Mouse (Mus musculus): ENCODE measurements around the gene Nfasc. TPM values are rescaled to one million over a fixed set of nuclear protein-coding genes. Genes with fewer than 3 reads are reported as not detected.

Gene Nfasc
- polyA plus RNA-seq, 1 experiment = 0.01 TPM

DNA sequence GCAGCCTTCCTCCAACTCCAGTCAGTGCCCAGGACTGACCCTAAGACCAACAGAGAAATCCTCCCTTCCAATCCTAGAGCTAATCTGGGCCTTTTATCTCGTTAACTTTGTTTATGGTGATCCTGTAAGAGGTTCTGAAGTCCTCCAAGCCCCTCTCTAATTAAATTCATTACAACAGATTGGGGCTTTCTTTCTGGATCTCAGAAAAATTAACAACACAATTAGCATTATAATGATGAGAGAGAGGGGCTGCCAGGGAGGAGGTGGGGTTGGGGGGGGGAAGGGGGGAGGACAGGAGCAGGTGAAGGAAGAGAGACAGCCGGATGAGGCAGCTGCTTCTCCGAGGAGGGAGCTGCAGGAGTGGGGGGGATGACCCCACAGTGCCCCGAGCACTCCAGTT is 5.4 kb downstream of the Nfasc start:
- TF ChIP-seq GATA1 (IDR thresholded peaks at IDR 0.05; ENCODE audit: borderline replicate concordance, low read length) (no peak), FLI1 (IDR thresholded peaks at IDR 0.05; ENCODE audit: low read length) (no peak)
- H3K27me3 ChIP-seq (replicated peaks) = peaks cover 64% of the 10 kb centered on the region
- no peak overlapping the region for H3K4me3 ChIP-seq (replicated peaks)
- H3K36me3 ChIP-seq (replicated peaks; ENCODE audit: low read length) = no peaks in the 10 kb centered on the region
- H3K4me1 ChIP-seq = no peaks in the 10 kb centered on the region
- no peaks in the 10 kb centered on the region for H3K9me3 ChIP-seq

DNA sequence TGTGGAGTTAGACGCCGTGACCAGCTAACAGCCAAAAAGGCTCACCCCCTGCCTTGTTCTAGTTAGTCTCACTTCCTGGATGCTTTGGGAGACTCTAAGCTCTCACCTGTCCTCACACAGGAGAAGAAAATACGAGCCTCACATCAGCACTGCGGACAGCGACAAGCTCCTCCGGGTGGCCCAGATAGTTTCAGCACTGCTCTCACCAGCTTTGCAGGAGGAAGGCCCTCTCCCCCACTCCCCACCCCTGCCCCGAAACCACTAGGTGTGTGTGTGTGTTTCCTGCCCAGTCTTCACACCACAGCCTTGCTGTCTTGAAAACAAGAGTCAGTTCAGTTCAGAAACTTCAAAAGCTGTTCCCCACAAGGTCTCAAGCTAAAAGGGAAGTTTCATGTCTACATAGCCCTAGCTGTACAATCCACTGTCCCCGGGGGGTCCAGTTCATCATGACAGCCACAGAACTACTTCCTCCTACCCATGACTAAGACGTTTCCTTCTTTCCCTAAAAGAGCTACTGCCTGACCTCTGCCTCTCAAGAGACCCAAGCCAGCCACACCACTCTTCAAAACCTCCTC is 7.6 kb downstream of the Nfasc start:
- Histone ChIP-seq H3K4me3 (replicated peaks) (no peak overlapping the region), H3K27me3 (replicated peaks) (peaks cover 50% of the 10 kb centered on the region), H3K9me3 (no peaks in the 10 kb centered on the region), H3K36me3 (replicated peaks; ENCODE audit: low read length) (no peaks in the 10 kb centered on the region), H3K4me1 (no peaks in the 10 kb centered on the region)
- TF ChIP-seq FLI1 (IDR thresholded peaks at IDR 0.05; ENCODE audit: low read length) (no peak), GATA1 (IDR thresholded peaks at IDR 0.05; ENCODE audit: borderline replicate concordance, low read length) (no peak)

DNA sequence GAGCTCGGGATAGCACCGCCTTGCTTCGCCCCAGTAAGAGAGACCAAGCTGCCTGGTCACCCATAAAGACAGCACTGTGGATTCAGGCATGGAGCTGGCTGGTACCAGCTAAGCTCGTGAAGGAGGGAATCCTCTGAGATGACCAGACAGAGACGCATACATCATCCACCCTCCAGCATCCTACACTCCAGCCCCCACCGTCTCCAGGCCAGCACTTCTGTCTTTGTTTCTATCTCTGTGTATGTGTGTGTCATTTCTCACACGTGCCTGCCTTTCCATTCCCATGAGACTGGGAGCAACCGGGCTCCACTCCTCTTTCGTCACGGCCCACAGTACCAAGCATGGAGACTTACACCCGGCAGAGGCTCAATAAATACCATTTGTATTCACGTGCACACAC is 9.3 kb downstream of the Nfasc start:
- Histone ChIP-seq H3K4me1 (no peaks in the 10 kb centered on the region), H3K9me3 (no peaks in the 10 kb centered on the region), H3K4me3 (replicated peaks) (no peak overlapping the region), H3K27me3 (replicated peaks) (peaks cover 40% of the 10 kb centered on the region), H3K36me3 (replicated peaks; ENCODE audit: low read length) (no peaks in the 10 kb centered on the region)
- TF ChIP-seq GATA1 (IDR thresholded peaks at IDR 0.05; ENCODE audit: borderline replicate concordance, low read length) (no peak), FLI1 (IDR thresholded peaks at IDR 0.05; ENCODE audit: low read length) (no peak)

DNA sequence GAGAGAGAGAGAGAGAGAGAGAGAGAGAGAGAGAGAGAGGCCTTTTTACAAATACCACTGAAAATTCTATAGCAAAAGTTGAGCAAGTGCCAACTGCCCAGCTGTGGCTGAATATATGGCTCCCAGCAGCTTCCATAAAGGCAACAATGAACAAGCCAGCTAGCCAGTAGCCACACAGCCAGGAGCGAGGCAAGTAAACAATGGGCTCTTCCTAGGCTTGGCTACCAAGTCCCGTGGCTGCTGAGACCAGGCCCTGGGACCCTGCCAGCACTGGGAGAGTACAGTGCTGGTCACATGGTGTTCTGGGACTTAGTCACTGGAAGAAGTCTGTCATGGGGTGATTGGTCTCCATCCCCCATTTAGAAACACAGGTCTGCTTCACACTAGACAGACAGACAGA is 14.0 kb downstream of the Nfasc start:
- Histone ChIP-seq H3K36me3 (replicated peaks; ENCODE audit: low read length) (no peaks in the 10 kb centered on the region), H3K27me3 (replicated peaks) (peaks cover 49% of the 10 kb centered on the region), H3K9me3 (no peaks in the 10 kb centered on the region), H3K4me1 (no peaks in the 10 kb centered on the region), H3K4me3 (replicated peaks) (no peak overlapping the region)
- TF ChIP-seq GATA1 (IDR thresholded peaks at IDR 0.05; ENCODE audit: borderline replicate concordance, low read length) (no peak), FLI1 (IDR thresholded peaks at IDR 0.05; ENCODE audit: low read length) (no peak)

DNA sequence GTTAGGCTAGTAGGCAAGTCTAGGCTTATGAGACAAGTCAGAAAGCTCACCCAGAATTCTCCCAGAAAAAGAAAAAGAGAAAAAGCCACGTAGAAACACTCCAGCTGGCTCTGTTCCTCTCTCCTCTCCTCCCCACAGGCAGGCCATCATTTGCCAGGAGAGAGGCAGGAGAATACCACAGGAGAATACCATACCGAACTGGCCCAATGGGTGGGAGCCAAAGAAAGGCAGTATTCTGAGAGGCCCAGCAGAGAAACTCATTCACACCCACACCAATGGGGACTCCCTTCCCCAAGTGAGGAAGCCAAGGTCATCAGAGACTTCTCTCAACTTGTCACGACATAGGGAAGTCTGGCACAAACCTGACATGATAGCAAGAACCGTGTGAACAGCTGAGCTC is 19.2 kb downstream of the Nfasc start:
- H3K36me3 ChIP-seq (replicated peaks; ENCODE audit: low read length) = no peaks in the 10 kb centered on the region
- peaks cover 61% of the 10 kb centered on the region for H3K27me3 ChIP-seq (replicated peaks)
- H3K4me3 ChIP-seq (replicated peaks) = no peak overlapping the region
- H3K4me1 ChIP-seq = no peaks in the 10 kb centered on the region
- no peaks in the 10 kb centered on the region for H3K9me3 ChIP-seq
- no peak for TF ChIP-seq FLI1 (IDR thresholded peaks at IDR 0.05; ENCODE audit: low read length)

DNA sequence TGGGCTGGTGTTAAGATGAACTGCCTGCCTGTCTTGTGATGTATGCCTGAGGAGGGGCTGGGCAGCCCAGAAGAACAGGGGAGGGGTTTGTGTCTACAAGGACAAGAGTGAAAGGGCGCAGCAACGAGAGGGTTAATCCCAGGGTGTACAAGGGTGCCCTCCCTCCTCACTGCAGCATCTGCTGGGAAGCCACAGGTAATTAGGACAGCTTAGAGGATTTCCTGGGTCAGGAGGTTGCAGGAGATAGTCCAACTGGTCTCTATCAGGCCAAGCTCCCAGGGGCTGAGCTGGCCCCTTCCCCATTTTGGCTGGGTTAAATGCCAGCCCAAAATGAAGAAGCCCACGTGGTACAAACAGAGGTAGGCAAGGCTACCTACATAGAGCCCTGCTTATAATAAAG is 20.3 kb downstream of the Nfasc start:
- no peak for TF ChIP-seq GATA1 (IDR thresholded peaks at IDR 0.05; ENCODE audit: borderline replicate concordance, low read length)
- no peak for TF ChIP-seq FLI1 (IDR thresholded peaks at IDR 0.05; ENCODE audit: low read length)
- Histone ChIP-seq H3K9me3 (no peaks in the 10 kb centered on the region), H3K36me3 (replicated peaks; ENCODE audit: low read length) (no peaks in the 10 kb centered on the region), H3K4me1 (no peaks in the 10 kb centered on the region), H3K27me3 (replicated peaks) (peaks cover 59% of the 10 kb centered on the region), H3K4me3 (replicated peaks) (no peak overlapping the region)

DNA sequence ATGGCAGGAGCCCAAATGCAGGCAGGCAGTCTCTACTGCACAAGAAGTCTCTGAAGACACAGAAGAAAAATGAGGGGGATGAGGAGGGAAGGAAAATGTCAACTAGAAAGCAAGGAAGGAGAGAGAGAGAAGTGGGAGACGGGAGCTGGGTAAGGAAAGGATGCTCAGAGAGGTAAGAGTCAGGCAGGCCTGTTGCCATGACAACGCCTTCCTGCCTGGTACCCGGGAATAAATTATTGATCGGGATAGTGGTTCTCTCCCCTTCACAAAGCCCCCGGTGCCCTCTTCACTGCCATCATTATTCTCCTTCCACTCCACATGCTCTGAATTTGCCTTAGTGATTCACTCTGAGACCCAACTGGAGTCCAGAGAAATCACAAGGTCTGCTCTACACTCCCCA is 23.4 kb downstream of the Nfasc start:
- TF ChIP-seq GATA1 (IDR thresholded peaks at IDR 0.05; ENCODE audit: borderline replicate concordance, low read length) (no peak), FLI1 (IDR thresholded peaks at IDR 0.05; ENCODE audit: low read length) (no peak)
- Histone ChIP-seq H3K9me3 (no peaks in the 10 kb centered on the region), H3K4me3 (replicated peaks) (no peak overlapping the region), H3K36me3 (replicated peaks; ENCODE audit: low read length) (no peaks in the 10 kb centered on the region), H3K27me3 (replicated peaks) (peaks cover 43% of the 10 kb centered on the region), H3K4me1 (no peaks in the 10 kb centered on the region; the same call in 1 of the 2 replicates)

DNA sequence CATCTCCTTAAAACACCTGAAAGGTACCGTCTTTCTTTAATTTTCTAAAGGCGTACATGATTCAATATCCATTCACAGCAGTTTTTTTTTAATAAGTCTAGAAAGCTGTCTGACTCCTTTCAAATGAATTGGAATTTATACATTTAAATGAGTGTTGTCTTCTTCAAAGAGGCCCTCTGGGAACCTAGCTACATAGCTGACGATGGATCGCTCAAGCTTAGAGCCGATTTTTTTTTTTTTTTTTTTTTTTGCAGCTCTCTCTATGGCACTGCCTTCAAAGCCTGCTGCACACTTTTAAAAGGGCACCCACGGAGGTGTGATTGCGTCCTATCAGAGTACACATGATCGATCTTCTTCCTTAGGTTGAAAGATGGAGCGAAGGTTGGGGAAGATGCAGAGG is 26.6 kb downstream of the Nfasc start:
- peaks cover 43% of the 10 kb centered on the region for H3K27me3 ChIP-seq (replicated peaks)
- no peaks in the 10 kb centered on the region; the same call in 1 of the 2 replicates for H3K4me1 ChIP-seq
- TF ChIP-seq FLI1 (IDR thresholded peaks at IDR 0.05; ENCODE audit: low read length) = no peak
- no peak for TF ChIP-seq GATA1 (IDR thresholded peaks at IDR 0.05; ENCODE audit: borderline replicate concordance, low read length)
- no peak overlapping the region for H3K4me3 ChIP-seq (replicated peaks)
- no peaks in the 10 kb centered on the region for H3K36me3 ChIP-seq (replicated peaks; ENCODE audit: low read length)
- no peaks in the 10 kb centered on the region for H3K9me3 ChIP-seq

DNA sequence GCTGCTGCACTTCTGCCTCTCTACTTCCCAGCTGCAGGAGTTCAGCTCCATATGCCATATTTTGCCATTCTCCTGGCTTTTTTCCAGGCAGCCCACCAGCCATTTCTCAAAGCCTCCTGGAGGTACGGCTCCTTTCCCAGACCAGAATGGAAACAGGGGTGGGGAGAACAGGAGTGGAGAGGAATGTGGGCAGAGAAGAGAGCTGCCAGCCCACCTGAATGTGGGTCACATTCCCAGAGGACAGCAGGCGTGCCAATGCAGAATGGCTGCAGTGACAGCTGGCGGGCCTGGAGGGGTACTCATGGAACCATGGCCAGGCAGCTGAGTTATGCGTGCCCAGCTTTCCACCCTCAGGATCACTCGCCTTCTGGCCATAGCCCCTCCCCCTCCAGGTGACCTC is 32.2 kb downstream of the Nfasc start:
- H3K4me1 ChIP-seq = no peaks in the 10 kb centered on the region; the same call in 1 of the 2 replicates
- H3K27me3 ChIP-seq (replicated peaks) = peaks cover 49% of the 10 kb centered on the region
- no peaks in the 10 kb centered on the region for H3K9me3 ChIP-seq
- no peaks in the 10 kb centered on the region for H3K36me3 ChIP-seq (replicated peaks; ENCODE audit: low read length)
- TF ChIP-seq FLI1 (IDR thresholded peaks at IDR 0.05; ENCODE audit: low read length) = no peak
- no peak for TF ChIP-seq GATA1 (IDR thresholded peaks at IDR 0.05; ENCODE audit: borderline replicate concordance, low read length)
- H3K4me3 ChIP-seq (replicated peaks) = no peak overlapping the region

DNA sequence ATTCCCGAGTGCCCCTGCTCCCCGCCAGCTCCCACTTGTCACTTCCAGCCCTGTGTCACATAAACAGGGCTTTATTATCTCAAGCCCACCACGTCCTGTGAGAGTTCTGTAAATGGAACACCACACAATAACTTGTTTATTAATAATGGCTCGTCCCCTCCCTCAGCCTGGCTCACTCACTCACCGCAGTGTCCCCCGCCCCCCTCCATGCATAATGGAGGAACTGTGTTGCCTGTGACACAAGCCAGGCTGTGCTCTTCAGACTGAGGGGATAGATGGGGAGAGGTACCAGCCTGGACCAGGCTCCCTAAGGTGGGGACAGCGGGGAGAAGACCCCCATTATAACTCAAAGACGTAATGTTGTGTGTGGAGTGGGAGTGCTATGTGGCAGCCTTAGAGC is 34.3 kb downstream of the Nfasc start:
- H3K4me3 ChIP-seq (replicated peaks) = no peak overlapping the region
- TF ChIP-seq FLI1 (IDR thresholded peaks at IDR 0.05; ENCODE audit: low read length) = no peak
- TF ChIP-seq GATA1 (IDR thresholded peaks at IDR 0.05; ENCODE audit: borderline replicate concordance, low read length) = no peak
- no peaks in the 10 kb centered on the region for H3K4me1 ChIP-seq
- no peaks in the 10 kb centered on the region for H3K9me3 ChIP-seq
- H3K27me3 ChIP-seq (replicated peaks) = peaks cover 61% of the 10 kb centered on the region
- no peaks in the 10 kb centered on the region for H3K36me3 ChIP-seq (replicated peaks; ENCODE audit: low read length)

DNA sequence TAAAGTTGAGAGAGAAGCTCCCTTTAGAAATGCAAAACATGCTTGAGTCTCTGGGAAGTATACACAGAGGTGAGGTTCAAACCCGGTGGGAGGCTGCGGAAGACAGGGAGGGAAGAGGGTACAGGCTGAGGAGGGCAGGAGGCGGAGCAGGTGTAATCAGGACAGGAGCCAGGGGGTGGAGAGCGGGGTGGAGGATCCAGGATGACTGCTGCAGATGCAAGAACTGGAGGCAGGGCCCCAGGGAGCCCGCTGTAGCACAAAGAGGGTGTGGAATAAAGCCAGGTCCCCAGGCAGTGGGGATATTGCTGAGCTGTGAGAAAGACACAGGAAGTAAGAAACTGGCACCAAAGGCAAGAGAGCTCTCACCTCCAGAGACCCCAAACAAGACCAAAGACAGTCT is 38.1 kb downstream of the Nfasc start:
- TF ChIP-seq GATA1 (IDR thresholded peaks at IDR 0.05; ENCODE audit: borderline replicate concordance, low read length) = no peak
- H3K4me3 ChIP-seq (replicated peaks) = no peak overlapping the region
- H3K27me3 ChIP-seq (replicated peaks) = peaks cover 53% of the 10 kb centered on the region
- no peaks in the 10 kb centered on the region for H3K9me3 ChIP-seq
- no peaks in the 10 kb centered on the region for H3K4me1 ChIP-seq
- H3K36me3 ChIP-seq (replicated peaks; ENCODE audit: low read length) = no peaks in the 10 kb centered on the region

All from megakaryocyte, embryonic 14.5 days (primary cell).